Mouse (Mus musculus) megakaryocyte, embryonic 14.5 days (primary cell): Measurements from ENCODE around the gene Manbal.

ENCODE experiments used
- FLI1 ChIP-seq: IDR thresholded peaks from 2 replicates; pipeline ENCODE4 v1.6.1; 2012; ENCODE audit warnings: low read length, inconsistent platforms, mixed read lengths
- GATA1 ChIP-seq: IDR thresholded peaks from 3 replicates; pipeline ENCODE4 v1.6.1; 2012; ENCODE audit warnings: mixed read lengths, low read length, inconsistent platforms, borderline replicate concordance

DNA sequence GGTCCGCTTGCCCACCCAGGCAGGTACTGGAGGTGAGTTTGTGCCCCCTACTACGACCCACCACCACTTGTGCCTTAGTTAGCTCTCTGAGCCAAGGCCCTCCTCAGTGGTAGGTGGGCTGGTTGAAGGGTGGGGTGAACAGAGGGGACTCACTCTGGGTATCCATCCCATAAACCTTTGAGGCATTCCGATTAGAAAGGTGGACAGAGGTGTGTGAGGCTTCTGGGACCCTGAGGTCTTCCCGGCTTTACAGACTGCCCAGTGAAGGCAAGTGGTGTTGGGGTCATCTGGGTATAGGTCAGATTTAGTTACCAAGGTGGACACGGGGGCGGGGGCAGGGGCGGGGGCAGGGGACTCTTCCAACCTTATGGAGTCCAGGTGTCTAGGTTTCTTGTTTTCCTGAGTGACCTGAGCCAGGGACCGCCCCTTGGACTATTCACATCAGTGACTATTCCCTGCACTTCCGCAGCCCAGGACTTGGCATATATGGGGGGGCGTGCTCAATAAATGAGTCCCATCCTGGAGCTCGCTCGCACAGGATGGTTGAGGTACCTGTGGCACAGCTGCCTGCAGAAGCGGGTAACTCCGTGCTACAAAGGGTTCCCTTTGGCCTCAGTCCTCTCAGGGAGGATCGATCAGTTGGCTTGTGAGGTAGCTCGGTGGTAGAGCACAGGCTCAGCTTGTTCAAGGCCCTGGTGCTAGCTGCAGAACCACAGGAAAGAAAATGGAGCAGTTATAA is 57.7 kb downstream of the Manbal start:
- TF ChIP-seq GATA1 (no peak), FLI1 (no peak)
